Mouse (Mus musculus): ENCODE data around the gene Ovch2. TPM values are rescaled to one million over a fixed set of nuclear protein-coding genes. Genes with fewer than 3 reads are reported as not detected.
A peak's percentile ranks its signal among the peaks of the same experiment; 100 is the strongest.
"Not testable (repeated sequence)": the region's sequence is repeated elsewhere in the genome, so short reads cannot be mapped to it uniquely, and the experiment has no call there.

Gene Ovch2
- not detected for total RNA-seq (2021)
- long read RNA-seq, experiment 1: 0 reads
- long read RNA-seq, experiment 2: 0 reads

- DNase-seq: no peak
Observed at GRCm38 (mm10) chr7:107801108-107801507, at the start of gene Ovch2. Gene Ovch2, minus strand, starts transcription at chr7:107801208.

- DNase-seq: not testable (repeated sequence)
Observed at GRCm38 (mm10) chr7:107847390-107847789, 46.4 kb upstream of the Ovch2 start, which contains the start of gene Olfr470. Gene Olfr470, minus strand, starts transcription at chr7:107847490.

GRCm38 (mm10) chr7:107841719-107842118, 40.7 kb upstream of the Ovch2 start:
- DNase-seq: no peak

GRCm38 (mm10) chr7:107825441-107825840, 24.4 kb upstream of the Ovch2 start, which contains the start of gene Olfr469:
Gene Olfr469, minus strand, starts transcription at chr7:107825541.
- DNase-seq: not testable (repeated sequence)

- not testable (repeated sequence) for DNase-seq
Observed at GRCm38 (mm10) chr7:107823867-107824266, 22.9 kb upstream of the Ovch2 start.

GRCm38 (mm10) chr7:107819442-107819841, 18.4 kb upstream of the Ovch2 start:
- no peak for DNase-seq

- no peak for DNase-seq
Observed at GRCm38 (mm10) chr7:107811963-107812362, 11.0 kb upstream of the Ovch2 start, which contains the start of gene Olfr467. Gene Olfr467, plus strand, starts transcription at chr7:107812263.

- DNase-seq: no peak
Observed at GRCm38 (mm10) chr7:107802138-107802537, 1.1 kb upstream of the Ovch2 start.

- no peak for DNase-seq
Observed at GRCm38 (mm10) chr7:107796500-107796899, 4.5 kb downstream of the Ovch2 start.

- DNase-seq: no peak
Observed at GRCm38 (mm10) chr7:107787977-107788620, 12.9 kb downstream of the Ovch2 start.

- DNase-seq: no peak
Observed at GRCm38 (mm10) chr7:107779611-107780010, 21.4 kb downstream of the Ovch2 start.

GRCm38 (mm10) chr7:107778216-107778615, 22.8 kb downstream of the Ovch2 start:
- DNase-seq: no peak

- no peak for DNase-seq
Observed at GRCm38 (mm10) chr7:107770812-107771211, 30.2 kb downstream of the Ovch2 start.

GRCm38 (mm10) chr7:107757308-107758151, 43.5 kb downstream of the Ovch2 start, which contains the start of gene Cyb5r2:
Gene Cyb5r2, minus strand, starts transcription at chr7:107758032.
- DNase-seq: peak; percentile 31

- no peak for DNase-seq
Observed at GRCm38 (mm10) chr7:107756748-107757147, 44.3 kb downstream of the Ovch2 start.

- no peak for DNase-seq
Observed at GRCm38 (mm10) chr7:107755905-107756304, 45.1 kb downstream of the Ovch2 start.

GRCm38 (mm10) chr7:107752031-107752520, 48.9 kb downstream of the Ovch2 start:
- no peak for DNase-seq

GRCm38 (mm10) chr7:107749721-107750120, 51.3 kb downstream of the Ovch2 start:
- DNase-seq: no peak

- DNase-seq: no peak
Observed at GRCm38 (mm10) chr7:107749270-107749669, 51.7 kb downstream of the Ovch2 start.

GRCm38 (mm10) chr7:107747954-107748353, 53.1 kb downstream of the Ovch2 start:
- DNase-seq: peak; percentile 62

- no peak for DNase-seq
Observed at GRCm38 (mm10) chr7:107747476-107747875, 53.5 kb downstream of the Ovch2 start.

GRCm38 (mm10) chr7:107746036-107746435, 55.0 kb downstream of the Ovch2 start:
- DNase-seq: no peak

GRCm38 (mm10) chr7:107745111-107745510, 55.9 kb downstream of the Ovch2 start:
- no peak for DNase-seq

Data from gastrocnemius, postnatal 10 days (tissue).